Mouse (Mus musculus) macrophage (primary cell): ENCODE results near the gene Mymx. TPM values are rescaled to one million over a fixed set of nuclear protein-coding genes. Genes with fewer than 3 reads are reported as not detected.
A peak's percentile ranks its signal among the peaks of the same experiment; 100 is the strongest.

Experiments used
- H3K27ac ChIP-seq: fragments of 350-480 bp; formaldehyde crosslinking; 2 replicates; pipeline ENCODE4 v1.9.0; 2021
- H3K36me3 ChIP-seq: fragments of 350-480 bp; formaldehyde crosslinking; 2 replicates; pipeline ENCODE4 v1.9.0; 2021; ENCODE audit errors: inconsistent target
- H3K4me3 ChIP-seq: fragments of 350-480 bp; formaldehyde crosslinking; 2 replicates; pipeline ENCODE4 v1.9.0; 2021; ENCODE audit errors: inconsistent target
- H3K79me2 ChIP-seq: fragments of 350-480 bp; formaldehyde crosslinking; 2 replicates; pipeline ENCODE4 v1.9.0; 2021; ENCODE audit errors: inconsistent target
- WGBS: methylation state at CpG from one replicate; pipeline ENCODE4 v1.1.7; 2026; ENCODE audit warnings: inconsistent platforms; ENCODE audit not compliant: missing documents; 5-methylcytosine and 5-hydroxymethylcytosine counted together
- polyA plus RNA-seq: library from polyadenylated mRNA; stranded (reverse); fragments of 250-400 nt; gene quantifications from 3 replicates; pipeline ENCODE4 v1.2.4, GENCODE M21; 2018; ENCODE audit warnings: inconsistent platforms

Gene Mymx
- polyA plus RNA-seq, 1 experiment from 2014 or later: not detected

DNA sequence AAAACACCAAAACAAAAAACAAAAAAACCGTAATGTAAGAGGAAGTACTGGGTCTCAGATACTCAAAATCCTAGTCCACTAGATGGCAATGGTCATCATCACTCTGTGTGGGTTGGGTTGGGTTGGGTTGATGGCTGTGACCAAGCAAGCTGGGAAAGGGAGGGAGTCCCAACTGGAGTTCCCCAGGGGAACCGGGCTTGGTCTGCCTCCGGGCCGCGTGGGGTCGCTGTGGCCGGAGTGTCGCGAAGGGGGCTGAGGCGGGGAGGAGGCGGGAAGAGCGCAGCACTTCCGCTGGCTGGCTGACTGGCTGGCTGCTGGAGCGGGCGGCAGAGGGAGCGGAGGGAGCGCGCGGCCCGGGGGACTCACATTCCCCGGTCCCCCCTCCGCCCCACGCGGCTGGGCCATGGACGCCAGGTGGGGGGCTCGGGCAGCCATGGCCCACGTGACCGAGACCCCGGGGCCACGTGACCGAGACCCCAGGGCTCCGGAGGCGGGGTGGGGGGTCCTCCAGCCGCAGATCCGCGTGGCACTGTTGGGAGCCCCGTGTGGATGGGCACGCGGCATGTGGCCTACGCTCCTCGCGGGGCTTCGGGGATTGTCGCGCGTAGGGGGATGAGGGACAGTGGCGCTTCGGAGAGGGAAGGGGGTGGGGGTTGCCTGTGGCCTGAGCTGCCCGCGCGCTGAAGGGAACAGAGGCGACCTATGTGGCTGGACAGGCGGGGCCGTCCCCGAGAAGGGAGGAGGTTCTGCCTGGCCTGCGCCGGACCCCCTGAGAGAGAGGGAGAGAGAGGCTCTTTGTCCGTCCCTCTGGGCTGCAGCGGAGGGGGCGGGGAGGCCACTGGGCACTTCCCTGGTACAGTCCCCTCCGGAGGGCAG lies 38.0 kb downstream of the Mymx start, which contains the start of gene Slc35b2:
TSS of gene Slc35b2 (plus strand) at position 220 of the 876 bp plus-strand sequence.
- Histone ChIP-seq H3K27ac (peak within 1 kb of the TSS; percentile 34), H3K4me3 (peak within 1 kb of the TSS; percentile 73), H3K79me2 (peaks cover 12% of the 10 kb centered on the region), H3K36me3 (peaks cover 40% of the 10 kb centered on the region)
- WGBS: under 1% methylated on average over 52 of the region's 61 CpGs

DNA sequence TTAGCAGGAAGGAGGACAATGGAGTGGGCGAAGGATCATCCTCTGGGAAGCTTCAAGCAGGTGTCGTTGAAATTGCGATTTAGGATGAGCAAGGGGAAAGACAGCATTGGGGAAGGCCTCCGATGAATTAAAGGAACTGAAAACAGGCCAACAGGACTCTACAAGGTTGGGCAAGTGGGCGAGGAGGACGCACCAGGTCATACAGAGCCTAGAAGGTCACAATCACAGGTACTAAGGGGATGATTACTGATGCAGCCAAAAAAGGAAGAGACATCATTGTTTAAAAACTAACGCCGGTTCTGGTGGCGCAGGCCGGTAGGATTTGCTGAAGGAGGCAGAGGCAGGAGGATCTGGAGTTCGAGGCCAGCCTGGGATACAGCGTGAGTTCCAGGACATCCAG lies 38.7 kb downstream of the Mymx start:
- H3K36me3 ChIP-seq: peaks cover 33% of the 10 kb centered on the region
- WGBS: 46% methylated on average over 12 of the region's 12 CpGs
- H3K27ac ChIP-seq: no peak overlapping the region
- peaks cover 12% of the 10 kb centered on the region for H3K79me2 ChIP-seq
- H3K4me3 ChIP-seq: no peak overlapping the region

GRCm38 (mm10) chr17:45559732-45560525 lies 42.0 kb downstream of the Mymx start:
- Histone ChIP-seq H3K27ac (no peak overlapping the region), H3K4me3 (no peak overlapping the region), H3K36me3 (peaks cover 16% of the 10 kb centered on the region; the same call in 1 of the 2 replicates), H3K79me2 (peaks cover 13% of the 10 kb centered on the region)
- whole genome bisulfite sequencing: 93% methylated on average over 13 of the region's 15 CpGs

GRCm38 (mm10) chr17:45557998-45558862 lies 43.7 kb downstream of the Mymx start:
- Histone ChIP-seq H3K27ac (no peak overlapping the region), H3K79me2 (peaks cover 7% of the 10 kb centered on the region; the same call in 1 of the 2 replicates), H3K36me3 (peaks cover 16% of the 10 kb centered on the region; the same call in 1 of the 2 replicates), H3K4me3 (no peak overlapping the region)
- WGBS: 34% methylated on average over 16 of the region's 16 CpGs

- peaks cover 16% of the 10 kb centered on the region; the same call in 1 of the 2 replicates for H3K36me3 ChIP-seq
- peak overlapping the region; percentile 60 for H3K4me3 ChIP-seq
- 12% methylated on average over 7 of the region's 7 CpGs for WGBS
- peak overlapping the region; percentile 37 for H3K27ac ChIP-seq
- H3K79me2 ChIP-seq: peaks cover 7% of the 10 kb centered on the region; the same call in 1 of the 2 replicates
These were observed 44.6 kb downstream of the Mymx start for GRCm38 (mm10) chr17:45557246-45557824.

- 3% methylated on average over 3 of the region's 3 CpGs for WGBS
- Histone ChIP-seq H3K79me2 (peaks cover 7% of the 10 kb centered on the region; the same call in 1 of the 2 replicates), H3K27ac (peak overlapping the region; percentile 37), H3K36me3 (peaks cover 15% of the 10 kb centered on the region; the same call in 1 of the 2 replicates), H3K4me3 (peak overlapping the region; percentile 60)
These were observed 45.2 kb downstream of the Mymx start for GRCm38 (mm10) chr17:45556514-45557245.

DNA sequence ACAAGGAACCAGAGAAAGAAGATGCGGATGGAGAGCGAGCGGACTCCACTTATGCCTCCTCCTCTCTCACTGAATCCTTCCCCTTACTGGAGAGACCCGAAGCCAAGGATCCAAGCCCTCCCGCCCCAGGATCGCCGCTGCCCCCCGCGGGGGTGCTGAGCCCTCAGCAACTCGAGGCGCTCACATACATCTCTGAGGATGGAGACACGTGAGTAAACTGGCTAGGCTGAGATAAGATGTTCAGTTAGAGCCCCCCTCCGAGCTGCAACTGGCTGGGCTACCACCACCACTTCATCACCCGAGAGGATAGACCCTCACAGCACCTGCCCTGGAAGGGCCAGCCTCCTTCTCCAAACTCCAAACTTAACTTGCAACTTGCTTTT lies 45.8 kb downstream of the Mymx start:
- peaks cover 7% of the 10 kb centered on the region; the same call in 1 of the 2 replicates for H3K79me2 ChIP-seq
- peak overlapping the region; percentile 37 for H3K27ac ChIP-seq
- H3K4me3 ChIP-seq: peak overlapping the region; percentile 60
- H3K36me3 ChIP-seq: peaks cover 11% of the 10 kb centered on the region; the same call in 1 of the 2 replicates
- WGBS: 1% methylated on average over 14 of the region's 14 CpGs

DNA sequence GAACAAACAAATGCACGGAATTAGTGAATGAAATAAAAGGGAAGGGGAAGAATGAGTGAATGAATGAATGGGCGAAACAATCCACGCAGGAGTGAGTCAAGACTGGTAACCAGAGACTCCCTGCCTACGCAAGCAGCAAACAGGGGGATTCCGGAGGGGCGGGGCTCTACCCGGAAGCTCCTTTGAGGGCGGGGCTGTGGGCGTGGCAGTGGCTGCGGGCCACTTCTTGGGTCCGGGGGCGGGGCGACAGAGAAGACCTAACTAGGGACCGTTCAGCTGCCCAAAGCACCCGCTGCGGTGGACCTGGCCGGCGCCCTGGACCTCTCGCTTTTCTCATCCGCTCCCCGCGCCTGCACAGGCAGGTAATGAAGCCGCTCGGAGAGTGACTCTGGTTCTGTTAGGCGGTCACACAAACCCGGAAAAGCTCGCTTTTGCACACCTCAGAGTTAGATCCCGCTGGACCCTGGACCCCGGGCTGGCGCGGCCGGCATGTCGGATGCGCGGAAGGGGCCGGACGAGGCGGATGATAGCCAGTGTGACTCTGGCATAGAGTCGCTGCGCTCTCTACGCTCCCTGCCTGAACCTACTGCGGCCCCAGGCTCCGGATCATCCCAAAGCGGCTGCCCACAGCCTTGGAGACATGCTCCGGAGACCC lies 46.3 kb downstream of the Mymx start, which contains the start of gene Nfkbie:
TSS of gene Nfkbie (plus strand) at position 252 of the 655 bp plus-strand sequence.
- H3K79me2 ChIP-seq: peaks cover 7% of the 10 kb centered on the region; the same call in 1 of the 2 replicates
- peaks cover 7% of the 10 kb centered on the region; the same call in 1 of the 2 replicates for H3K36me3 ChIP-seq
- H3K27ac ChIP-seq: peak within 1 kb of the TSS; percentile 37
- peak within 1 kb of the TSS; percentile 60 for H3K4me3 ChIP-seq
- WGBS: 0% methylated on average over 42 of the region's 45 CpGs

DNA sequence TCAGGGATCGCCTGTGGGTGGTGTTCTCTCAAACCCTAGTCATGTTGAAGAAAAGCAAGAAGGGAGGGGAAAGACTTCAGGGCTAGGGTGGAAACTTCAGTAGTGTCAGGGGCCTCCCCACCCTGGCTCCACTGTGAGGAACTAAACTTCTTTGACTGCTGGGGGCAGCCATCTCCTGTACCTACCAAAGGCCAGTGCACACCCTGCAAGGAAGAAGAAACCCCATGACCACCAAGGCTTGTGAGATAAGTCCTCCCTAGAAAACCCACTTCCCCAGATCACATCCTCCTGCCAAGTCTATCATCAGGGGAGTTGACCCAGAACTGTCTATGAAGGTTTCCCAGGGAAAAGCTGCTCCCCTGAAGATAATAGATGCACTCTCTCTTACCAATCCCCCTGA lies 47.5 kb downstream of the Mymx start:
- no peaks in the 10 kb centered on the region for H3K36me3 ChIP-seq
- 36% methylated on average over 1 of the region's 1 CpGs for WGBS
- peaks cover 7% of the 10 kb centered on the region; the same call in 1 of the 2 replicates for H3K79me2 ChIP-seq
- H3K27ac ChIP-seq: no peak overlapping the region
- H3K4me3 ChIP-seq: no peak overlapping the region

GRCm38 (mm10) chr17:45553065-45553464 lies 48.8 kb downstream of the Mymx start:
- H3K36me3 ChIP-seq: no peaks in the 10 kb centered on the region
- peaks cover 7% of the 10 kb centered on the region; the same call in 1 of the 2 replicates for H3K79me2 ChIP-seq
- no peak overlapping the region for H3K27ac ChIP-seq
- H3K4me3 ChIP-seq: no peak overlapping the region
- 89% methylated on average over 3 of the region's 3 CpGs for WGBS

DNA sequence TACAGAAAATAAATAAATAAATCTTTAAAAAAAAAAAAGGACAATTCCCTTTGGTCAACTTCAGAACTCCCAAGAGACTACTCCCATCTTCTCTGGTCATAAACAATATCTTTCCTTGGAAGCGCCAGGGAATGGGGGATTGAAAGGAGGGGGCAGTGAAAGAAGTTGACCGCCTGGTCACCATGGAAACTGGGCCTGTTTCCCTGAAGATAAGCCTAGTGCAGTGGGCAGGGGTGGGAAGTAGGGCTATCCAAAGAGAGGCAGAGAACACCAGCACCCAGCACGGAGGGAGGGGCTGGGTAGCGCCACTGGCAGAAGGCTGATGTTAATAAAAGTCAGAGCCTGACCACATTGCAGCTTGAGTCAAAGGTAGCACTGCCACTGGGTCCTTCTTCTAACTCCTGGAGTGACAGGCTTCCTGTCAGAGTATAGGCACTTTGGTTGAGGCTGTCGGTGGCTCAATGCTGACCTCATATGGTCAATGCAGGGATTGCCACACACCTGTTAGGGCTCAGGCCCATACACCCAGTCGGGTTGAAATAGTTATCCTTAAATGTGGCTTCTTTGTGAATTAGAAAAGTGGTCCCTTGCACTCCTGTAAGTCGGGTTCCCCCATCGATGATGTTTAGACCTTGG lies 50.0 kb downstream of the Mymx start:
- no peaks in the 10 kb centered on the region for H3K36me3 ChIP-seq
- peaks cover 7% of the 10 kb centered on the region; the same call in 1 of the 2 replicates for H3K79me2 ChIP-seq
- WGBS: 12% methylated on average over 8 of the region's 8 CpGs
- H3K4me3 ChIP-seq: no peak overlapping the region
- H3K27ac ChIP-seq: no peak overlapping the region

GRCm38 (mm10) chr17:45551249-45551796 lies 50.6 kb downstream of the Mymx start:
- no peaks in the 10 kb centered on the region for H3K36me3 ChIP-seq
- H3K79me2 ChIP-seq: peaks cover 6% of the 10 kb centered on the region; the same call in 1 of the 2 replicates
- H3K27ac ChIP-seq: no peak overlapping the region
- WGBS: 70% methylated on average over 7 of the region's 7 CpGs
- no peak overlapping the region for H3K4me3 ChIP-seq
